Mouse (Mus musculus) stomach, postnatal 0 days (tissue): Measurements from ENCODE around the gene Gfpt1.

Experiments
- CTCF ChIP-seq: IDR thresholded peaks from 2 replicates; pipeline ENCODE4 v1.5.1; 2016; ENCODE audit warnings: antibody characterized with exemption, low read depth, mild to moderate bottlenecking, moderate library complexity
- EP300 ChIP-seq: optimal IDR thresholded peaks from 2 replicates; pipeline ENCODE3; 2016; ENCODE audit warnings: antibody characterized with exemption

DNA sequence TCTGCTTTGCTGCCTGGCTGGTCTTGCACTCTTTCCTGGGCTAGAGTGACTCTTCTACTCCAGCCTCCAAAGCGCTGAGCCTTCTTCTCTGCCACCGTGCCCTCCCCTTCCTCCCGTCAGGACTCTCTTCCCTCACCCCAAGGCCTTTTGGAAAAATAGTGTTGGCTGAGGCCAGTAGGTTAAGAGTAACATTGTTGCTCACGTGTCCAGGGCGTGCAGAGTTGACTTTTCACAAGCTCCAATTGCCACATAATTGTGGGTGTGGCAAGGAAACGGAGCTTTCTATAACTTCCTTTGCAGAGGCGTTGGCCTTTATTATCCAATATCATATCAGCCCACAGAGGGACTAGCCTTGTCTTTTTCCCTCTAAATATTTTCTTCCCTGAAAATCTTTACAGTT is 15.7 kb upstream of the Gfpt1 start:
- no peak for TF ChIP-seq CTCF
- no peak for TF ChIP-seq EP300
